Mouse (Mus musculus): Measurements from ENCODE around the gene Nsun7. TPM values are rescaled to one million over a fixed set of nuclear protein-coding genes. Genes with fewer than 3 reads are reported as not detected.

Gene Nsun7
- not detected in 2 replicates for total RNA-seq (2012; rRNA removed)
- not detected for polyA plus RNA-seq (2012; ENCODE audit: insufficient read depth in 1 of 2, insufficient read length in 2 of 2, low read depth in 1 of 2, low replicate concordance in 2 of 2, missing spikeins in 1 of 2)

DNA sequence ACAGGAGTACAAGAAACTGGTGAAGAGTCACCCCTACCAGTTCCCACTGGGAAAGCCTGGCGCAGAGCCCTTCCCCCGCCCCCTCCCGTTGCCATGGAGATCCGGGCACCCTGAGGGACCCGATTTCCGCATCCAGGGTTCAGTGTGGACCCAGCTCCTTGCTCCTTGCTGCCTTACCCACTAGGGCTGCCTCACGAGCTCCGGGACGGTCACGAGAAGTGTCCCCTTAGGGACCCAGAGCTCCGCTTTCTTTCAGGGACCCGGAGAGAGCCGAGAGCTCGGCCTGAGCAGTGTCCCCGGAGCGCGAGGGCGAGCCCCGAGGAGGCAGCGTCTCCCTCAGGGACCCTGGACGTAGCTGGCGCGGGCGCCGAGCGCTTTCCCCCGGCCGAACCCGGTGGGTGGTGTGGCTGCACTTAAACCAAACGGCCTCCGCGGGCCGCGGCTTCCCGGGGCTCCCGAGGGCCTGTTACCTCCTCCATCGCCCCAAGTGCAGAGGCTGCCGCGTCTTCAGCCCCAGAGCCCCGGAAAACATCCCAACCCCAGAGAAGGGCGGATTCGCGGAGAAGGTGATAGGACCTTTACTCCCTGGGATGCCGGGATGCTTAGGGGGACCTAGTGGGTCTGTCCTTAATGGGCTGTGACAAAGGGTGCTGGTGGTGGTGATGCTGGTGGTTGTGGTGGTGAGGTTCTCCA lies at the start of gene Nsun7:
TSS of gene Nsun7 (plus strand) at position 142 of the 693 bp plus-strand sequence.
- no peak for DNase-seq (ENCODE audit: low read depth, low spot score)
- Histone ChIP-seq H3K9me3 (replicated peaks; ENCODE audit: insufficient read depth, low read length) (no peaks in the 10 kb centered on the region), H3K27ac (ENCODE audit: control insufficient read depth, low read depth, low read length) (no peak within 1 kb of the TSS), H3K9ac (ENCODE audit: control insufficient read depth, low read depth, low read length, poor library complexity, severe bottlenecking) (no peak within 1 kb of the TSS), H3K4me1 (ENCODE audit: control insufficient read depth in 1 of 2, insufficient read depth in 2 of 2, low read length in 2 of 2) (no peaks in the 10 kb centered on the region), H3K27me3 (ENCODE audit: control insufficient read depth in 1 of 2, insufficient read depth in 2 of 2, low read length in 2 of 2) (no peaks in the 10 kb centered on the region), H3K36me3 (ENCODE audit: control insufficient read depth in 1 of 2, insufficient read depth in 2 of 2, low read length in 2 of 2) (no peaks in the 10 kb centered on the region), H3K79me2 (ENCODE audit: control insufficient read depth, insufficient read depth, low read length, poor library complexity) (no peaks in the 10 kb centered on the region), H3K4me3 (ENCODE audit: control insufficient read depth in 1 of 2, insufficient read depth in 1 of 2, low read depth in 2 of 2, low read length in 2 of 2) (no peak within 1 kb of the TSS)
- TF ChIP-seq MAFK (IDR thresholded peaks at IDR 0.05; ENCODE audit: borderline replicate concordance, low read depth, low read length) (no peak), USF2 (IDR thresholded peaks at IDR 0.05; ENCODE audit: borderline replicate concordance in 1 of 2, insufficient read depth in 1 of 2, low read depth in 1 of 2, low read length in 2 of 2) (no peak), UBTF (IDR thresholded peaks at IDR 0.05; ENCODE audit: borderline replicate concordance, insufficient read depth, low read depth, low read length) (no peak), MYC (IDR thresholded peaks at IDR 0.05; ENCODE audit: low read depth, low read length) (no peak), CTCF (IDR thresholded peaks at IDR 0.05 in 2 of 3, conservative IDR thresholded peaks at IDR 0.05 in 1 of 3; ENCODE audit: control insufficient read depth in 1 of 3, insufficient read depth in 1 of 3, low read depth in 2 of 3, low read length in 3 of 3, poor library complexity in 1 of 3, severe bottlenecking in 1 of 3) (no peak), GABPA (IDR thresholded peaks at IDR 0.05; ENCODE audit: low read depth, low read length) (no peak), HCFC1 (IDR thresholded peaks at IDR 0.05; ENCODE audit: low read depth, low read length) (no peak), TCF12 (IDR thresholded peaks at IDR 0.05; ENCODE audit: low read depth, low read length) (no peak), EP300 (IDR thresholded peaks at IDR 0.05; ENCODE audit: low read depth in 1 of 2, low read length in 2 of 2) (no peak), TAL1 (IDR thresholded peaks at IDR 0.05; ENCODE audit: low read length) (no peak), MAX (IDR thresholded peaks at IDR 0.05; ENCODE audit: low read length) (no peak), BHLHE40 (IDR thresholded peaks at IDR 0.05; ENCODE audit: borderline replicate concordance, low read depth, low read length) (no peak), E2F4 (IDR thresholded peaks at IDR 0.05; ENCODE audit: borderline replicate concordance, low read depth, low read length) (no peak), NELFE (IDR thresholded peaks at IDR 0.05; ENCODE audit: low read depth, low read length) (no peak)

- H3K4me1 ChIP-seq (ENCODE audit: control insufficient read depth in 1 of 2, insufficient read depth in 2 of 2, low read length in 2 of 2), result no peaks in the 10 kb centered on the region
- no peak for DNase-seq (ENCODE audit: low read depth, low spot score)
- no peaks in the 10 kb centered on the region for H3K79me2 ChIP-seq (ENCODE audit: control insufficient read depth, insufficient read depth, low read length, poor library complexity)
- H3K9me3 ChIP-seq (replicated peaks; ENCODE audit: insufficient read depth, low read length), result no peaks in the 10 kb centered on the region
- H3K4me3 ChIP-seq (ENCODE audit: control insufficient read depth in 1 of 2, insufficient read depth in 1 of 2, low read depth in 2 of 2, low read length in 2 of 2), result no peak overlapping the region
- no peak for TF ChIP-seq ZNF384 (IDR thresholded peaks at IDR 0.05; ENCODE audit: low read depth, low read length)
- no peak for TF ChIP-seq MAFK (IDR thresholded peaks at IDR 0.05; ENCODE audit: borderline replicate concordance, low read depth, low read length)
- TF ChIP-seq HCFC1 (IDR thresholded peaks at IDR 0.05; ENCODE audit: low read depth, low read length), result no peak
- no peak for TF ChIP-seq ETS1 (IDR thresholded peaks at IDR 0.05; ENCODE audit: low read depth, low read length)
- TF ChIP-seq GATA1 (IDR thresholded peaks at IDR 0.05; ENCODE audit: low read depth, low read length), result no peak
- no peak for TF ChIP-seq USF2 (IDR thresholded peaks at IDR 0.05; ENCODE audit: borderline replicate concordance in 1 of 2, insufficient read depth in 1 of 2, low read depth in 1 of 2, low read length in 2 of 2)
- no peak for TF ChIP-seq KAT2A (conservative IDR thresholded peaks at IDR 0.05; ENCODE audit: low read depth, low read length)
- TF ChIP-seq ELF1 (IDR thresholded peaks at IDR 0.05; ENCODE audit: low read depth, low read length), result no peak
- no peak for TF ChIP-seq ZKSCAN1 (IDR thresholded peaks at IDR 0.05; ENCODE audit: low read depth, low read length)
- TF ChIP-seq MAX (IDR thresholded peaks at IDR 0.05; ENCODE audit: low read length), result no peak
- TF ChIP-seq POLR2AphosphoS5 (IDR thresholded peaks at IDR 0.05; ENCODE audit: borderline replicate concordance, low read depth, low read length), result no peak
- no peak for TF ChIP-seq NELFE (IDR thresholded peaks at IDR 0.05; ENCODE audit: low read depth, low read length)
- no peak for TF ChIP-seq TBP (IDR thresholded peaks at IDR 0.05; ENCODE audit: low read depth, low read length)
- no peaks in the 10 kb centered on the region for H3K36me3 ChIP-seq (ENCODE audit: control insufficient read depth in 1 of 2, insufficient read depth in 2 of 2, low read length in 2 of 2)
- H3K9ac ChIP-seq (ENCODE audit: control insufficient read depth, low read depth, low read length, poor library complexity, severe bottlenecking), result no peak overlapping the region
- no peaks in the 10 kb centered on the region for H3K27me3 ChIP-seq (ENCODE audit: control insufficient read depth in 1 of 2, insufficient read depth in 2 of 2, low read length in 2 of 2)
- H3K27ac ChIP-seq (ENCODE audit: control insufficient read depth, low read depth, low read length), result no peak overlapping the region
Measured at GRCm38 (mm10) chr5:66214395-66214935, 45.2 kb upstream of the Nsun7 start.

Data from MEL (cell line).